In the genomic region with DNA sequence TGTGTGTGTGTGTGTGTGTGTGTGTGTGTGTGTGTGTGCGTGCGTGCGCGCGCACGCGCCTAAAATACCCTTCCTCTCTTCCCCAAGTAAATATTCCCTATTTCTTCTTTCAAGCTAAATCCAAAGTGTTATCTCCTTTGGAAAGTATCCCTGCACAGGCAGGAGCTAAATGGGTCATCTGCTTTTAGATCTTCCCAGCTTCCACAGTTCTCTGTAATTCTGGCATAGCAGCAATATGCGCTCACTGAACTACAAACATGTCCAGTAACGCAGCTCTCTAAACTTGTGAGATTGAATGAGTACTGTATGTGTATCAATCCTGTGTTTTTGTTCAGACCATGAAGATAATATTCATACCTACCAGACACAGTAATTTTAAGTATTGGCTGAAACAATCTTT, we compare ENCODE assay signal across 35 mouse cellular contexts.
"Had no signal": no experiment of that assay in that cellular context is flagged by ENCODE, and none has a peak within 500 bp of the region (broad histone marks: within the 10 kb centered on the region; RNA-seq: fewer than 3 reads in every experiment).

No protein-coding gene starts in this region.

- H3K4me1 ChIP-seq: intestine, embryonic 15.5 days; kidney, embryonic 15.5 days had no signal

- H3K9ac ChIP-seq: heart, embryonic 12.5 days; heart, embryonic 13.5 days; heart, embryonic 15.5 days; hindbrain, embryonic 12.5 days; hindbrain, embryonic 13.5 days; hindbrain, embryonic 14.5 days; hindbrain, embryonic 15.5 days; intestine, embryonic 15.5 days; kidney, embryonic 15.5 days had no signal

- H3K4me2 ChIP-seq: heart, embryonic 11.5 days; heart, embryonic 12.5 days; heart, embryonic 13.5 days; heart, embryonic 15.5 days; hindbrain, embryonic 12.5 days; hindbrain, embryonic 13.5 days; hindbrain, embryonic 14.5 days; hindbrain, embryonic 15.5 days; intestine, embryonic 15.5 days; kidney, embryonic 15.5 days had no signal

- H3K36me3 ChIP-seq: heart, embryonic 10.5 days; heart, embryonic 12.5 days; heart, embryonic 13.5 days; heart, embryonic 15.5 days; hindbrain, embryonic 10.5 days; hindbrain, embryonic 12.5 days; hindbrain, embryonic 13.5 days; hindbrain, embryonic 15.5 days; intestine, embryonic 15.5 days; kidney, embryonic 15.5 days had no signal

- H3K9me3 ChIP-seq: heart, embryonic 10.5 days; heart, embryonic 12.5 days; heart, embryonic 13.5 days; heart, embryonic 15.5 days; hindbrain, embryonic 10.5 days; hindbrain, embryonic 12.5 days; hindbrain, embryonic 13.5 days; hindbrain, embryonic 15.5 days; intestine, embryonic 15.5 days; kidney, embryonic 15.5 days had no signal

- ATAC-seq: hindbrain, embryonic 16.5 days; hindbrain, postnatal 0 days; inflammation-experienced regulatory T-cells, adult 6 months; intestine, embryonic 15.5 days; intestine, embryonic 16.5 days; intestine, postnatal 0 days had no signal

- DNase-seq: heart, postnatal 10 days; heart, postnatal 14 days; heart, postnatal 36 days; heart, postnatal 4 days; kidney, adult 11 months; kidney, adult 18-20 months; kidney, adult 2 months; kidney, adult 8-10 months; kidney, adult 9 months; kidney, postnatal 10 days; kidney, postnatal 14 days; kidney, postnatal 25 days; kidney, postnatal 36 days; kidney, postnatal 4 days; layer of hippocampus, adult 9-11 months; layer of hippocampus, postnatal 36 days had no signal

- H3K4me3 ChIP-seq: heart, embryonic 10.5 days; heart, embryonic 12.5 days; heart, embryonic 13.5 days; heart, embryonic 15.5 days; hindbrain, embryonic 10.5 days; hindbrain, embryonic 12.5 days; hindbrain, embryonic 13.5 days; hindbrain, embryonic 15.5 days; intestine, embryonic 15.5 days; kidney, embryonic 15.5 days; layer of hippocampus, adult 2 months had no signal

- H3K27me3 ChIP-seq: heart, embryonic 12.5 days; heart, embryonic 13.5 days; heart, embryonic 15.5 days; hindbrain, embryonic 12.5 days; hindbrain, embryonic 13.5 days; hindbrain, embryonic 15.5 days; intestine, embryonic 15.5 days; kidney, embryonic 15.5 days had no signal

- H3K27ac ChIP-seq: heart, embryonic 10.5 days; heart, embryonic 13.5 days; heart, embryonic 15.5 days; hindbrain, embryonic 10.5 days; hindbrain, embryonic 12.5 days; hindbrain, embryonic 13.5 days; hindbrain, embryonic 14.5 days; hindbrain, embryonic 15.5 days; hindbrain, postnatal 0 days; intestine, embryonic 15.5 days; kidney, embryonic 15.5 days; kidney, postnatal 0 days; layer of hippocampus, adult 2 months had no signal
